Mouse (Mus musculus): ENCODE results near the gene Kcna7. TPM values are rescaled to one million over a fixed set of nuclear protein-coding genes. Genes with fewer than 3 reads are reported as not detected.

The Kcna7 gene
- polyA plus RNA-seq, 1 experiment = 0.03 TPM

DNA sequence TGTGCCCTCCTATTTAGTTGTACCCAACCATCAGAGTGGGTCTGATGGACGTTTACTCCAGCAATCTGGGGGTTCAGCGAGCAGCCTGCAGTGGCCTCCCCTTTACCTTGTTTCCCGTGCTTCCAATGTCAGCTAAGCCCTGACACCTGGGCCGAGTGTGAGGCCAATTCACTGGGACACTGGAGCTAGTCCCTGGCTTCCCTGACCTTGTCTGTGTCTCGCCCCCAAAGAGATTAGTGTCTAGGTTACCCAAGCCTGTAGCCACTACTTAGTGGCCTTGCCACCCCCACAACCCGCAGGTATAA lies 15.1 kb downstream of the Kcna7 start, which contains the start of gene Lhb:
Lhb (plus strand) TSS at position 206 of the 305 bp plus-strand sequence.
- no peak for DNase-seq (ENCODE audit: low spot score)

DNA sequence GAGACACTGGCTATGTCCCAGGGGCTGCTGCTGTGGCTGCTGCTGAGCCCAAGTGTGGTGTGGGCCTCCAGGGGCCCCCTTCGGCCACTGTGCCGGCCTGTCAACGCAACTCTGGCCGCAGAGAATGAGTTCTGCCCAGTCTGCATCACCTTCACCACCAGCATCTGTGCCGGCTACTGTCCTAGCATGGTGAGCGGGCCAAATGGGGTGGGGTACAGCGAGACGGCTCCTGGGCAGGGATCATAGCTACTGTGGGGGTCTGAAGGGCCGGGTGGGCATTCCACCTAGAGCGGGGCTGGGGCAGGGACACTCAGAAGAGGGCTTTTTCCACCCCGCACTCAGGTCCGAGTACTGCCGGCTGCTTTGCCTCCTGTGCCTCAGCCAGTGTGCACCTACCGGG lies 15.7 kb downstream of the Kcna7 start:
- no peak for DNase-seq (ENCODE audit: low spot score)

DNA sequence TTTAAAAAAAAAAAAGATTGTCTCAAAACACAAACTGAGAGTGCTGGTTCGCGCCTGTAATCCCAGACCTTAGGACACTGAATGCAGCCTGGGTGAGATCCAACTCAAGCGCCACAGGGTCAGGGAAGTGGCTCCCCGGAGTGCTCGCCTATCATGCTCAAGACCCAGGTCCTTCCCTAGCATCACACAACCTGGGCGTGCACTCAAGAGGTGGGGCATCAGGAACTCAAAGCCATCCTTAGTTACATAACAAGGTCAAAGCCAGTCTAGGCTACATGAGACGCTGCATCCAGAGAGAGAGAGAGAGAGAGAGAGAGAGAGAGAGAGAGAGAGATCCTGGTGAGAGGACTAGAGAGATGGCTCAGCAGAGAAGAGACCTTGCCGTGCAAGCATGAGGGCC lies 21.1 kb downstream of the Kcna7 start:
- DNase-seq (ENCODE audit: low spot score) = no peak

DNA sequence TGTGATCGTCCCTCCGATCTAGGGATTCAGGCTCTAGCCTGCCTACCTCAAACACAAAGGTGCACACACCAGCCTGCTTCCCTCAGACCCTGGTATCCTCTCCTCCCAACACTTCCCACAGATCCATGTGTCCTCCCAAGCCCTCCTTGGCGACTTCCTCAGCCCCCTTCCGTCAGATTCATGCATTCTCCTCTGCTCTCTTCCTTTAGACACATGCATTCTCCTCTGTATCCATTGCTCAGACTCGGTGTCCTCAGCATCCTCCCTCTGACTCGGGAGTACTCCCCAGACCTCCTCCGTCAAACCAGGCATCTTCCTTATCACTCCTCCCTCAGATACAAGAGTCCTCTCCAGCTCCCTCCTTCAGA lies 28.4 kb downstream of the Kcna7 start:
- no peak for DNase-seq (ENCODE audit: low spot score)

DNA sequence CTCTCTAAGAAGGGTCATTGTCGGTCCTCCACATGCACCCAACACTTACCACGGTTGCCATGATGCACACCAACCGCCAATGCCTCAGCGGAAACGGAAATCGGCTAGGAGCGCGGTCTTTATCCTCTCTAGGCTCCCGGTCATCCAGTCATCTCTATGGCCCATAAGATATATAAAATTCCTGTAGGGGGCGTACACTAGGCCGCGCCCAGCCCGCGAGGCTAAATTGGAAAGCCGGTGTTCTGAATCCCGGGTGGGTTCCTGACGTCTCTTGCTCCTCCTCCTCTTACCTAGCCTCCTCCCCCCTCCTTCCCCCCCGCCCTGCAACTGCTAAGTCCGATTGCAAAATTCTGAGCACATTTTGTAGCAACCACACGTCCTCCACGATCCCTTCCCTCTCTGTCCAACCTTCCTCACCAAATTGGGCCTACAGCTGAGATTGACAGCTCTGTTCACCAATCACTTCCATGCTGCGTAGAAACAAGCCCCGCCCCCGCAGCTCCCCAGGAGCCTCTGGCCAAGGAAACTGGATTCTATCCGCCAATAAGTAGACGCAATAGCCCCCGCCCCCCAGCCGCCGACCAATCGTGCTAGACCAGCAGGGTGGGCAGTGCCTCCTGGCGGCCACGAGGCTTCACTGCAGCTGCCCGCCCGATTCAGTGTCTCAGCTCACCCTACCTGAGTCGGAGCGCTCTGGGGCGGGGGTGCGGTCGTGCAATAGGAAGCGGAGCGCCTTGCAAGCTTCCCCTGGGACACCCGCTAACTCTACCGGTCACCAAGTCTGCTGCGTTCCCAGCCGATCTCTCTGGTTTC lies 29.0 kb downstream of the Kcna7 start, which contains the start of gene Gys1:
Gys1 (plus strand) TSS at position 642 of the 813 bp plus-strand sequence.
- peak; percentile 98 for DNase-seq (ENCODE audit: low spot score)

DNA sequence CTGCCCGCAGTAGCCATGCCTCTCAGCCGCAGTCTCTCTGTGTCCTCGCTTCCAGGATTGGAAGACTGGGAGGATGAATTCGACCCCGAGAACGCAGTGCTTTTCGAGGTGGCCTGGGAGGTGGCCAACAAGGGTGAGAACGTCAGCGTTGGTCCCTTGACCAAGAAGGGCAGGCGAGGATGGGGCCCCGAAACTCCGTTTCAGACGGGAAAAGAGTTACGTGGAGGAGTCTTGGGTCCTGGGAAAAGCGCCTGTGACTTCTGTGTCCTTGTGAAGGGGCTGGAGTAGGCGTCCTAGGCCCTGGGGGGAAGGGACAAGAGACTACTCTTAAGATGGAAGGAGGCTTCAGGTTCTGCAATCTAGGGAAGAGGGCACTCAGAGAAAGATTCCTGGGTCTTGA lies 29.6 kb downstream of the Kcna7 start:
- DNase-seq (ENCODE audit: low spot score) = no peak

DNA sequence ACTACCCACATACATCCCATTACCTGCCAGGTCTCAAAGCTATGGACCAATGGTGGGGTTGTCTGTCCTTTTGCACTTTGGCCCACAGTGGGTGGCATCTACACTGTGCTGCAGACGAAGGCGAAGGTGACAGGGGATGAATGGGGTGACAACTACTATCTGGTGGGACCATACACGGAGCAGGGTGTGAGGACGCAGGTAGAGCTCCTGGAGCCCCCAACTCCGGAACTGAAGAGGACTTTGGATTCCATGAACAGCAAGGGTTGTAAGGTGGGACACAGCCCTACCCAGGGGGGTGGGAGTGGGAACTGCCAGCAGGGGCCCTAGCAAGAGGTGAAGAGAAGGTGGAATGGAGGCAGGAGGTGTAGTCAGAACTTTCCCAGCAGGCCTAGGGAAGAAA lies 31.0 kb downstream of the Kcna7 start:
- no peak for DNase-seq (ENCODE audit: low spot score)

DNA sequence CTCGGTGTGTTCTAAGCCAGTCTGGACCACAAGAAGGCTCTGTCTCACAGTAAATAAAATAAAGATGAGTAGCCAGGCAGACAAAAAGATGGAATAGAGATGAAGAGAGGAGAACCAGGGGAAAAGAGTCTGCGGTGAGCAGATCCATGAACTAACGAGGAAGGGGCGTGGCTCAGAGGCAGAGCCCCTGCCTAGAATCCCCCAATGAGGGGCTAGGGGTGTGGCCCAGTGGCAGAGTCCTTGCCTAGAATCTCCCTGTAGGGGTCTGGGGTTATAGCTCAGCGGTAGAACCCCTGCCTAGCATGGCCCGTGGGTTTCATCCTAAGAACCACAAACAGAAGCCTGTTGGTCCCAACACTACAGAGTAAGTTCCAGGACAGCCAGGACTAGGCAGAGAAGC lies 31.6 kb downstream of the Kcna7 start:
- no peak for DNase-seq (ENCODE audit: low spot score)

DNA sequence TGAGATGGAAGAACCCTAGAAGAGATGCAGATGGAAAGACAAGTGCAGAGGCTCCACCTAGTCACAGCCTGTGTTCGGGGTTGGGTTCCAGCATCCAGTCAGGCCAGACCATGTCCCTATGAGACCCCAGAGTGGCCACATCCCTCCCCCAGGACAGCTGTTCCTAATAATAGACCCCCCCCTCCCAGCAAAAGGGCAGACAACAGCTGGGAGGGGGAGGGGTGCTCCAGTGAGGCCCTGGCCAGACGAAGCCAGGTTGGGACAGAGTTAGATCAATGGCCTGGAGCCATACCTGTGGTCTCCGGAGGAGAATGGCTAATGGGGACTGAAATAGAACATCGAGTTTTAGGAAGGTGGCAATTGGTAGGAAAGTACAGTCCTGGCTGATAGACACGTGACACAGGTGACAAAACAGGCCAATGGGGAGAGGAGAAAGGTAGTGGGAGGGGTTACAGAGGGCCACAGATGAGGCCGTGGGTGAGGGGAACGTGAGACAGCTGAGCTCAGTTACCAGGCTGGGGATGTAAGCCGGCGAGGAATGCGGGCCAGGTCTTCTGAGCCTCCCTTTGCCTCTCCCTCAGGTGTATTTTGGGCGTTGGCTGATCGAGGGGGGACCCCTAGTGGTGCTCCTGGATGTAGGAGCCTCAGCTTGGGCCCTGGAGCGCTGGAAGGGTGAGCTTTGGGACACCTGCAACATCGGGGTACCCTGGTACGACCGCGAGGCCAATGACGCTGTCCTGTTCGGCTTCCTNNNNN lies 32.2 kb downstream of the Kcna7 start, which contains the start of gene Ruvbl2:
Ruvbl2 (minus strand) TSS at position 576 of the 756 bp plus-strand sequence.
- DNase-seq (ENCODE audit: low spot score) = no peak

DNA sequence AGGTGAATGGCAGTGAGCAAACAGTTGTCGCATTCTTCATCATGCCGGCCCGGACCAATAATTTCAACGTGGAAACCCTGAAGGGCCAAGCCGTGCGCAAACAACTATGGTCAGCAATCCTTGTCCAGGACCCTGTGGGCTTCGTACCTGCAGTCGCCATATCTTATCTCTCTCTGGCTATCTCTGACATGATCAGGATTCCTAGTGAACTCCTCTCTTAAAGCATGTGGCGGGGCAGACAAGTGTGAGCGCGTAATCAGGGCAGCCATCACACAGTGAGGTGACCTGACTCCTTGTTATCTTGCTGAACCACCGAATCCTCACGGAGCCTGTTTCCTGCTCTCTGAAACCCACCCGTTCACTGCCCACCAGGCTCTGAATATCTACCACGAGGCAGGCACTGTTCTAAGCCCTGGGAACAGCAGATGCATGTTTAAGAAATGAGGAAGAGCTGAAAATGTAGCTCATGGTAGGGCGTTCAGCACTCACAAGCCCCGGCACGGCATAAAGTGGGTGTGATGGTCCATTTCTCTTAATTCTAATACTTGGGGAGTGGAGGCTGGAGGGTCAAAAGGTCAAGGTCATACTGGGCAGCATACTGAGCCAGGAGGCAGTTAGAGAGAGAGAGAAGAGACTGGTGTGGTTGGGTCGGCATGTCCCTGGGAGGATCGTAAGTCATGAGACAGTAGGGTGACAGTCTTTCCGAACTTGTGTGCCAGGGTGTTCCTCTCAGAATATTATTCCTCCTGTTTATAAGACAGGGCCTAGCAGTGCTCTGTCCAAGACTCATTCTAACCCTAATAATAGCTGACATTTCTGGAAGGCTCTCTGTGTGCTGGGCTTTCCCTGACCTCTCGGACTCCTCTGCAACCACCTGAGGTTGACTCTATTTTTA lies 38.3 kb downstream of the Kcna7 start:
- DNase-seq (ENCODE audit: low spot score) = no peak

DNA sequence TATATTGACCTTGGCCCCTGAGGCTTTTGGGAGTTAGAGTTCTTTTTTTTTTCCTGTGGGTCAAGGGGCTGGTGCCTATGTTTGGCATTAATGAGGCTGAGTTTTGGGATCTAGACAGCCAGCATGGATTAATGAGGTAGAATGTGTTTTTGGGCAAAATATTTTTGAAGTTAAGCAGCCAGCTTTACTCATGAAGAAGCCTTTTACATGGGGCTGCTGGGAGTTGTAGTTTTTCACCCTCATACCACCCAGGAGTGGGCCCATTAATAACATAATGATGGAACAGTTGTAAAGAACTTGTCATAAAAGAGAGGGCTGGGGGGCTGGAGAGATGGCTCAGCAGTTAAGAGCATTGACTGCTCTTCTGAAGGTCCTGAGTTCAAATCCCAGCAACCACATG lies 41.1 kb downstream of the Kcna7 start:
- no peak for DNase-seq (ENCODE audit: low spot score)

DNA sequence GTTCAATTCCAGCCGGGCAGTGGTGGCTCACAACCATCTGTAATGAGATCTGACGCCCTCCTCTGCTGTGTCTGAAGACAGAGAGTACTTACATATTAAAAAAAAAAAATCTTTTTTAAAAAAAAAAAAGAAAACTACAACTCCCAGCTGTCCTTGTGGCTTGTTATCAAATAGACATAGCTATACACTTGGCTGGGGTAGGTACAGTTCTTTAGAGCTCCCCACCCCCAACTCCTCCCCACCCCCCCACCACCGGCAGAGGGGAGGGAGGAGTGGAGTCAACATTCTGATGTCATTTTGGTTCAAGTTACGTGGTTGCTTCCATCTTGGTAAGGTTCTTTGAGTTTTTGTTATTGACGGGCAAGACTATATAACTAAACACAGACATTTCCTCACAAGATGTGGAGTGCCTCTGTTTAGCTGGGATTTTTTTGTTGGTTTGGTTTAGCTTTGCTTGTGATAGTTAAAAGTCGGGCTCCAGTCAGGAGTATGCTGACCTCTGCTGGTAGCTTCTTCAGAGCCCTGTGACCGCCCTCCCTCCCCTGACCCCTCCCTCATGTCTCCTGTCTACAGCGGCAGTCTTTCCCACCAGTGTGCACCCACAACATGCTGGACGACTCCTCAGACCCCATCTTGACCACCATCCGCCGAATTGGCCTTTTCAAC lies 42.0 kb downstream of the Kcna7 start:
- DNase-seq (ENCODE audit: low spot score) = no peak

DNA sequence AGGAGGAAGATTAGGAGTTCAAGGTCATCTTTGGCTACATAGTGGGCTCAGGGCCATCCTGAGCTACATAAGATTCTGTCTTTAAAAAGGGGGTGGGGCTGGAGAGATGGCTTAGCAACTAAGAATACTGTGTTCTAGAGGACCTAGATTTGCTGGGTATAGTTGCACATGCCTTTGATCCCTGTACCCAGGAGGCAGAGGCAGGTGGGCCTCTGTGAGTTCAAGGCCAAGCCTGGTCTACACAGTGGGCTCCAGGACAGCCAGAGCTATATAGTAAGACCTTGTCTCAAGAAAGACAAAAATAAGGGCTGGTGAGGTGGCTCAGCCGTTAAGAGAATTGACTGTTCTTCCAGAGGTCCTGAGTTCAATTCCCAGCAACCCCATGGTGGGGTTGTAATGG lies 44.5 kb downstream of the Kcna7 start:
- DNase-seq (ENCODE audit: low spot score) = no peak

DNA sequence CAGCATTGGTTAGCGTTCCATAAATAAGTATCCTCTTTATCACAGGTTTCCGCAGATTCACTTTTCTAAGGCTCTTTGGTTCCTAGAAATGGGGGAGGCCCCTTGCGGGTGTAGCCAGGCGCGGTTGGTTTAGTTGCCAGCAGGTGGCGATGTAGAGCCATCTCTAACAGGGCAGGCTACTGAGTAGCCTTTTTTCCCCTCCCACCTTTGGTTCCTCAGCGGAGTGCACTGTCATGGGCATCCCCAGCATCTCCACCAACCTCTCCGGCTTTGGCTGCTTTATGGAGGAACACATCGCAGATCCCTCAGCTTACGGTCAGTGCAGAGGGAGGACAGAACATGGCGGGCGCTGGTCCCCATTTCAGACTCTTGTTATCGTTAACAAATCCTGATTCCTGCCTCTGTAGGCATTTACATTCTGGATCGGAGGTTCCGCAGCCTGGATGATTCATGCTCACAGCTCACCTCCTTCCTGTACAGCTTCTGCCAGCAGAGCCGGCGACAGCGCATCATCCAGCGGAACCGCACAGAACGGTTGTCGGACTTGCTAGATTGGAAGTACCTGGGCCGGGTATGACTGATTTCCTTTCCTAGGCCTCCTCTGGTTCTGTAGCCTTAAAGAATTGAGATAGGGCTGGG lies 46.0 kb downstream of the Kcna7 start:
- DNase-seq (ENCODE audit: low spot score) = no peak

DNA sequence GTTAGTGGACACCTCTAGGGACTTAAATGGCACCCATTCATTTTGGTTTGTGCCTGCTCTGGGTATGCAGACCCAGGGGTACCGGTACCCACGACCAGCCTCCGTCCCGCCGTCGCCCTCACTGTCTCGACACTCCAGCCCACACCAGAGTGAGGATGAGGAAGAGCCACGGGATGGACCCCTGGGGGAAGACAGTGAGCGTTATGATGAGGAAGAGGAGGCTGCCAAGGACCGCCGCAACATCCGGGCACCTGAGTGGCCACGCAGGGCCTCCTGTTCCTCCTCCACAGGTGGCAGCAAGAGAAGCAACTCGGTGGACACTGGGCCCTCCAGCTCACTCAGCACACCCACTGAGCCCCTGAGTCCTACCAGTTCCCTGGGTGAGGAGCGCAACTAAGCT lies 49.5 kb downstream of the Kcna7 start:
- no peak for DNase-seq (ENCODE audit: low spot score)

DNA sequence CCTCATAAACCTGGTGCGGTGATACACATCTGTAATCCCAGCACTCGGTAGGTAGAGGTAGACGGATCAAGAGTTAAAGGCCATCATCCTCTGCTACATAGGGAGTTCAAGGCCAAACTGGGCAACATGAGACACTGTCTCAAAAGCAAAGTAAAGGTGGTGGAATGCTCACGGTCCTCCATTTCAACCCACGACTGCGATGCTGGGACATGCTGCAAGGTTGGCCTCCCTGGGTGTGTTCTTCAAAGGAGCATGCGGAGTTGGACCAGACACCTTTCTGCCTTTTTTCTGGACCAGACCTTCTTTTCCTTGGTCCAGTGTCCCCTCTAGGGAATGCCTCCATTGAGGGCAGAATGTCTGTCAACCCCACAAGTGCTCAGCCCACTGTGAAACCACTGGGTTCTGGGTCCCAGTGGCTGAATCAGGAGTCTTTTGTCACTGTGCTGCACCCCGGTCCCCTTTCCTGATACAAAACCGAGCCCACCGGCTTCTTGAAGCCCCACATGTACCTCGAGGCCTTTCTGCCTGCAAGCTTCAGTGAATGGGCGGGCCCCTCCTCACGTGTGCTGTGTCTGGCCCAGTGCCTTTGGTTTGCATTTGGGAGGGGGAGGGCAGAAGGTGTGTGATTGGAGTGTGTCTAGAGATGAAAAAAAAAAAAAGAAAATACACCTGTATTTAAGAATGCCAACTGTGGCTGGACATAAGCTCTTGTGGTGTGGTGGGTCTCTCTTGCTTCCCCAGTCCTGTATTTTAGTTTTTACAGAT lies 50.7 kb downstream of the Kcna7 start:
- DNase-seq (ENCODE audit: low spot score) = no peak

DNA sequence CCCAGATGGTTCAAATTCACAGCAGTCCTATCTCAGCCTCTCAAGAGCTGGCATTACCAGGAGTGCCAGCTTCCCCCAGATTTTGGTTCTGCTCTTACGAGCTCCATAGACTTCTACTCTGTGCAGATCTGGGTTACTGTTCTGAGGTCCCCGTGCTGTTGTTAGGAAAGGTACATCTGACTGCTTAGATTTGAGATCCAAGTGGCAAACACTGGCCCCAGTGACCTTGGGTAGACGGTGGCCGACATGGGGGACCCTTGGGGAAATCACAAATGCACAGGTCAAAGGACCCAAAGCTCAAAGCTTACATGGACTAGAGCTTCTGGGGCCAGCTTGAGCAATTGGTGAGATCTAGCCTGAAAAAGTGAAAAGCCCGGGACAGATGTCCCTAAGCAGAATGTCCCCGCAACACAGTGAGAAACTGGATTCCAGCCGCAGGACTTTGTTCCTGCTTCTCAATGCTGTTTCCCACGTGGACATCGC lies 51.3 kb downstream of the Kcna7 start:
- no peak for DNase-seq (ENCODE audit: low spot score)

DNA sequence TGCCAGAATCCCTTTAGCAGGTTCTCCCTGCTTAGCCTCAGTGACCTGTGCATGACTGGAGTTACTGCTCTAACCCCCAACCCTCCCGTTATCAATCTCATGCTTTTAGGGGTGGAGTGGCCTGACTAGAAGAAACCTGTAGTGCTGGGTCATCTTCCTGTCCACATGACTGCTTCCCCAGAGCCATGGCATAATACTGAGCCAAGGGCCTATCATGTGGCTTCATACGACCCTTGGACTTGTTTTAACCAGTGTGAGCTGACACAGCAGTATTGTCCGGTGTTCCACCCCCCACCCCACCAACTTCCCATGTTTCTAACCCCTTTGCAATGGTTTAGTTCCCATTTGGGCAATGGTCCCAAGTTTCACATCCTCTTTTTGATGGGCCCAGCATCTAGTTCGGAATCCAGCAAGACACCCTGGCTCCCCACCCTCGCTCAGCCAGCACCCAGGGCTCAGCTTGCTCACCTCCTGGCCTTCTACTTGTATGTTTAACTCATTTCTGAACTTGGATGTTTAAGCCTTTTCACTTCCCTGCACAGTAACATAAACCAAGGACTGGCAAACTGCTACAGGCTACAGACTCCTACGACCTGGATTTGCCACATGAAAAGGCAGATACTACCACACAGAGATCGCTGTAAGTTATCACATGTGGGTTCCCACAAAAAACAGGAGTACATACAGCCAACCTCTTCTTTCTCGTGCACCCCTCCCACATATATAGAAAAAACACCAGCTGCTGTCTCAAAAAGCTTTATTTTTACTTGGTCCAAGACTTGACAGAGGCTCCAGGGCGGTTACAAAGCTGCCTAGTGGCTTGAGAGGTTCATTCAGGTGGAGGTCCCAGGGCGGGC lies 52.0 kb downstream of the Kcna7 start:
- no peak for DNase-seq (ENCODE audit: low spot score)

Data from urinary bladder, adult 2 months (tissue).